In the genomic region with DNA sequence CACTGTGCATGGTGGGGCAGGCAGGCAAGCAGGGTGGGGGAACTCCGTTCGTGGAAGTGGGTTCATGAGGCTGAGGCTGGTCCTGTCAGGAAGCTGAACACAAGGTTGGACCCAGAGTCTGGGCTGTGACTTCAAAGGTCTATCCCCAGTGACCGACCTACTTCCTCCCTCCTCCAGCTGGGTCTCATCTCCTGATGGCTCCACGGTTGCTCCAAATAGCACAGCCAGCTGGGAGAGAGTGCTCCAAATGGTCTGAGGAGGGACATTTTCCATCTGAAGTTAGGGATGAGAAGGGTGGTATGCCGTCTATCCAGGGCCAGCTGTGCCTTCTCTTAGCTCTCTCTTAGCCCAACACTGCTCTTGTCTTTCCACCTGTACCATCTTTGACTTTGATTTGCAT, we compare ENCODE assay signal across 17 mouse cellular contexts. TPM values are rescaled to one million over a fixed set of nuclear protein-coding genes. Genes with fewer than 3 reads are reported as not detected.
DNase-seq lines count a peak whose midpoint lies in the region; TF ChIP-seq lines count a peak whose summit lies in the region.
"Had no signal": no experiment of that assay in that cellular context is flagged by ENCODE, and none has a peak within 500 bp of the region (broad histone marks: within the 10 kb centered on the region; RNA-seq: fewer than 3 reads in every experiment).

No protein-coding gene starts in this region.

- 52% methylated on average over 5 of the region's 5 CpGs for WGBS in lung, adult 2 months

- no peak for TF ChIP-seq POLR2A in lung, adult 2 months (IDR thresholded peaks at IDR 0.05; ENCODE audit: borderline replicate concordance, extremely low read depth, low read depth, low read length)

- peaks cover 5% of the 10 kb centered on the region for H3K4me1 ChIP-seq in lung, adult 2 months (ENCODE audit: control insufficient read depth, insufficient read depth, low read length)

- peak; percentile 55 to 67 for DNase-seq in lung, adult 18-20 months
- DNase-seq in lung, adult 2 months = no peak
- DNase-seq in kidney, postnatal 10 days = peak; percentile 80
- DNase-seq in lung, postnatal 14 days = peak; percentile 68
- no peak for DNase-seq in urinary bladder, adult 18-20 months (ENCODE audit: low spot score in 2 of 2)
- no peak for DNase-seq in adrenal gland, postnatal 25 days
- no peak for DNase-seq in layer of hippocampus, postnatal 14 days (ENCODE audit: low spot score in 2 of 2)
- DNase-seq: adrenal gland, postnatal 10 days; cerebellum, adult 9-11 months; layer of hippocampus, adult 9-11 months; liver; right cerebral cortex, postnatal 14 days had no signal

- no peak overlapping the region for H3K4me3 ChIP-seq in lung, adult 2 months (replicated peaks; ENCODE audit: extremely low read depth, low read depth, low read length)
- H3K4me3 ChIP-seq: forebrain, embryonic 13.5 days; midbrain, embryonic 13.5 days had no signal

- TF ChIP-seq CTCF in lung, adult 2 months (IDR thresholded peaks at IDR 0.05; ENCODE audit: insufficient read depth, low read length) = no peak

RNA-seq across cellular contexts. Expression of gene Togaram2, which starts 16.8 kb away (rescaled TPM):
- 17.8 and 18.1 TPM in 2 replicates for polyA plus RNA-seq in lung, adult 2 months (2012; rRNA removed)
- 0.09 TPM in 1 of 2 replicates, not detected in the other for total RNA-seq in adrenal gland, postnatal 25 days (2021)
- total RNA-seq in layer of hippocampus, postnatal 14 days (2021) = 1 to 10 TPM; 1.3 to 1.6 TPM
- polyA plus RNA-seq: CD4-positive, CD25-positive, alpha-beta regulatory T cell, adult 4 months; hindbrain, embryonic 11.5 days; macrophage had no signal

Comparison
In these comparisons a context has a peak if more than half of its experiments do, and no peak if none do; other contexts are left out.
1. DNase-seq: peak in lung, adult 18-20 months (2 of 2), kidney, postnatal 10 days (single experiment) and lung, postnatal 14 days (single experiment); none in lung, adult 2 months (single experiment), urinary bladder, adult 18-20 months (0 of 2), adrenal gland, postnatal 25 days (single experiment) and layer of hippocampus, postnatal 14 days (0 of 2).